Mouse (Mus musculus): Measurements from ENCODE around the gene Tmem164.
"Not testable (repeated sequence)": the region's sequence is repeated elsewhere in the genome, so short reads cannot be mapped to it uniquely, and the experiment has no call there.

Tmem164 gene

GRCm38 (mm10) chrX:142681056-142681615 lies at the start of gene Tmem164:
Gene Tmem164, plus strand, starts transcription at chrX:142681406.
- in situ Hi-C loops (cut with MboI, MseI) = no loop called here

GRCm38 (mm10) chrX:142632990-142633389 lies 48.2 kb upstream of the Tmem164 start:
- in situ Hi-C loops (cut with MboI, MseI) = not testable (repeated sequence)

DNA sequence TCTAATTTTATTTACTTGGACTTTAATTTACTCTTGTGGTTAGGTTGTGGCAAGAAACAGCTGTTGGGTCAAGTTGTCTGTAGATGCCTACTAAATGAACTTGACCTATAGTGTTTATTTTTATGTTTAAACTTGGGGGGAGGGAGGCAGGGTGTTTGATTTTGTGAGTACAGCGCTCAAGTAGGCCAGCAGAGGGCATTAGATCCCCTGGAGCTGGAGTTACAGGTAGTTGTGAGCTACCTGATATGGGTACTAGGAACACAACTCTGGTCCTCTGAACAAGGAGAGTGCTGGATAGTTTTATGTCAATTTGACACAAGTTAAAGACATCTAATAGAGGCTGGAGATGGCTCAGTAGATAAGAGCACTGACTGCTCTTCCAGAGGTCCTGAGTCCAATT lies 34.0 kb upstream of the Tmem164 start:
- in situ Hi-C loops (cut with MboI, MseI) = no loop called here

DNA sequence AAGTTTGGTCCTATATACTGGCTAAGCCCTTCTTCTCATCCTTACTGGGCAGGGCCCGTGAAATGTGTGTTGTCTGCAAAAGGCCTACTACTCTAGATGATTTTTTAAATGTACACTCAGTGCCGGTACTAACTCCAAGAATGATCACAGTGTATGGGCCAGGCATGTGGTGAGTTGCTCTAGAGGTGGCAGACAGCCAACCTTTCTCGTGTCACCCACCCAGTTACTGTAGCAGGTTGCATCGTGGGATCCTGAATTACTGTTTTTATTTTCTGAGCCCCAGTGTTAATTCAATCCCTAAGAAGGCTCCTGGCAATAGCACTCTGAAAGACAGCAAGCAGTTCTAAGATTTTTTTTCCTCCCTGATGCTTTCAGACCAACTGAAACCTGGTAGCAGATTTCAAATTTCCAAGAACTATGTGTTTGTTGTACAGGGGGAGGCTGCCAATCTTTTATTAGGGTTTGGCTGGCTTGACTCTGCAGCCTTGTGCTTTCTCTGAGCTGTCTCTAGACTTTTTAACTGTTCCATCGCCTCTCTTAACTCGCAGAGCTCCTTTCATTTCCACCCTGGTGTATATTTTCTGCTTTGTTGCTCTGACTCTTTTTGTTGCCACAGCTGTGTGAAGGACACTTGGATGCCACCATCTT lies 31.0 kb upstream of the Tmem164 start:
- in situ Hi-C loops (cut with MboI, MseI) = no loop called here

- in situ Hi-C loops (cut with MboI, MseI) = no loop called here
Measured at GRCm38 (mm10) chrX:142664704-142665422, 16.3 kb upstream of the Tmem164 start.

- in situ Hi-C loops (cut with MboI, MseI) = no loop called here
Measured at GRCm38 (mm10) chrX:142665423-142665805, 15.8 kb upstream of the Tmem164 start.

GRCm38 (mm10) chrX:142669312-142670091 lies 11.7 kb upstream of the Tmem164 start:
- in situ Hi-C loops (cut with MboI, MseI) = no loop called here

DNA sequence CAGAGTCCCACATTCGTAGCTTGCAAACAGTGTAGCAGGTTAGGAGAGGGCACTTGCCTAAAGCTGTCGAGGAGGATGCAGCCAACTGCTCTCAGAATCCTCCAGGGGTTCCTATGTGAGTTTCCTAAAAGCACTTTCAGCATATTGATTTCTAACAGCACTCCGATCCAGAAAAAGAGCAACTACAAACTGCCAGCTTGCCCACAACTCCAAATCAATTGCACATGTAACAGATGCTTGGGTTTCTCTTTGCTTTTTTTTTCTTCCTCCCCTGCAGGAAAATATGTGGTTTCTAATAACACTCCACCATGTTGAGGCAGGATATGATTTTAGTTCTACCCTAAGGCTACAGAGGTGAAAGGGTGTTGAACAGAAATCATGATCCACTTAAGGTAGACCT lies 11.1 kb upstream of the Tmem164 start:
- in situ Hi-C loops (cut with MboI, MseI) = no loop called here

DNA sequence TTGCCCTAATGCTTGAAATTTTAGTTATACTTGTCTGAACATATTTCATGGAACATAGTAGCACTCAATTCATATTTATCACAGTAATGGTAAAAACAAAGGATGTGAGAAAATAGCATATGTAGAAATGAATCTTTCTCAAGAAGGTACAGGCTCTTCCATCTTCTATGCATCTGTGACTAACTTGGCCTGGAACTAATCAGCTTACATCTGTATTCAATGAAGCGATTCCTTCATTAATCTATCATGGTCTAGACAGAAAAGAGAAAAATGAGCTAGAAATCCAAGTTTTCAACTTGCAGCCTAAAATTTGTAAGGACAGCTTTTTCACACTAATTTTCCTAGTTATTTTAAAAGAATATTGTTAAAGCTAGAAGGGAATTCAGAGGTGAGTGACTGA lies 10.1 kb upstream of the Tmem164 start:
- in situ Hi-C loops (cut with MboI, MseI) = no loop called here

DNA sequence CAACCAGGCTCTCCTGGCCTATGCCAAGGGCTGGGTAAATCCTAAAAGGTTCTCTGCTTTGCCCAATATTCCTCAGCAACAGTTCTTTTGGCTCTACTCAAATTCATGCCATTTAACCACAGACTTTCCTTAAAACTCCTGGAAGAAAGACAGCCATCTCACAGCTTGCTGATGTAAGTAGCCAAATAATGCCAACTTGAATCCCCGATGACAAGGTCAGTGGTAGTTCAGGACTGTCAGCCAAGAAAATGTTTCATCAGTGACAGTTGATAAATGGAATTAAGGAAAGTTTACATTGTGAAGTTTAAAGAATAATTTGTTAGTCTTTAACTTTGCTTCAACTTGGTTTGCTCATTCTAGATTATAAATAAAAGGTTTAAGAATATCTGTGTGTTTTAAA lies 8.5 kb upstream of the Tmem164 start:
- in situ Hi-C loops (cut with MboI, MseI) = no loop called here

DNA sequence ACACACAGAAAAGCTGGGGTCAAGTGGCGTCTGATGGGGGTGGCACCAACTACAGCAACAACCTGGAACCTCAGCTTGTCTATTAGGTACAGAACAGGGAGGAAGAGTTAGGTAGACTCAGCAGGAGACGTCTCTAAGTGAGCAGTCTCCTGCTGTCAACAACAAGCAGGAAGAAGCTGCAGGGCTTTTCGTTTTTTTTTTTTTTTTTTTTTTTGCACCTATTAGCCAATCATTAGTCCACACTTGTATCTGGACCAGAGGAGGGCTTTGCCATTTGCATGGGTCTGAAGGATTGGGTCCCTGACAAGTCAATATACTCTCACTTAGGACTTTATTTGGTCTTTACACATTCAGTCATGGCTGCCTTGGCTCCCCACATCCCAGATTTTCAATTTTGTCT lies 4.0 kb upstream of the Tmem164 start:
- in situ Hi-C loops (cut with MboI, MseI) = loop anchor here (5.0 kb wide), 1 partner anchor 285 kb away; the partner anchor contains the start of gene Acsl4

DNA sequence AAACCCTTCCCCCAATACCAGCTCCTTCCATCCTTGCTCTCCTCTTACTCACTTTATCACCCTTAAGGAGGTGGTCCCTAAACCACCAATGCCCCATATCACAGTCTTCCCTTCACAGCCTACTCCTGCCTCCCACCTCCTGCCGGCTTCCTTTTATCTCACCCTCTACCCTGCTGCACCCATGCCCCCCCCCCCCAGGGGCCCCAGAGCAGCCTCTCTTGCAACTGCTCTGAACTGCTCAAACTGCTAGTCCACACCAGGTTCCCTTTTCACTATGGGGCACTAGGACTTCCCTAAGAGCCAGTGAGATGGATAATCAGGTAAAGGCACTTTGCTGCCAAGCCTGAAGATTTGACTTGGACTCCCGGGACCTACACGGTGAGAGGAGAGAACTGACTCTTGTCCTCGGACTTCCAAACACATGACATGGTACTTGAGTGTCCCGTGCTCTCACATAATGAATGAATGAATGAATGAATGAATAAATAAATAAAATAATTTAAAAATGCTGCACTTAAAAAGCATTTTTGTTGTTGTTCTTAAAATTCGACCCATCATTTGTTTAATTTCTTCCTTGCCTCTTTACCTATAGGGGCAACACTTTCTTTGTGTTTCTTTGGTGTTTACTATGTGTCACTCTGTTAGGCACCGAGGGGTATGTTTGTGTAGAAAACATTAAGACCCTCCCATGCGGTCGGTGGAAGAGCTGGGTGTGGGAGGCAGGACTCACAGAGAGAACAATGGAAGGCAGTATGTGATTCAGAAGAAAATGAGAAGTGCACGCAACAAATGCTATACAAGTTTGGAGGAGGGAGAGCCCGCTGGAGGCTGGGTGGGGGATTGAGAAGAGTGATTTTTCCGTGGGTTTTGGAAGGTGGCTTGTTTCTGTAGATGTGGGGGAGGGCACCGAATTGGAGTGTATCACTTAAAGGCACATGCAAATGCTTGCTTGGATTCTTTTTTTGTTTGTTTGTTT lies 2.4 kb upstream of the Tmem164 start:
- in situ Hi-C loops (cut with MboI, MseI) = loop anchor here (5.0 kb wide), 1 partner anchor 286 kb away; the partner anchor contains the start of gene Acsl4

GRCm38 (mm10) chrX:142679502-142680250 lies 1.5 kb upstream of the Tmem164 start:
- in situ Hi-C loops (cut with MboI, MseI) = loop anchor here (5.0 kb wide), 1 partner anchor 287 kb away; the partner anchor contains the start of gene Acsl4

- in situ Hi-C loops (cut with MboI, MseI) = no loop called here
Measured at GRCm38 (mm10) chrX:142680391-142681055, 683 bp upstream of the Tmem164 start.

- in situ Hi-C loops (cut with MboI, MseI) = no loop called here
Measured at GRCm38 (mm10) chrX:142681616-142682141, 473 bp downstream of the Tmem164 start.

DNA sequence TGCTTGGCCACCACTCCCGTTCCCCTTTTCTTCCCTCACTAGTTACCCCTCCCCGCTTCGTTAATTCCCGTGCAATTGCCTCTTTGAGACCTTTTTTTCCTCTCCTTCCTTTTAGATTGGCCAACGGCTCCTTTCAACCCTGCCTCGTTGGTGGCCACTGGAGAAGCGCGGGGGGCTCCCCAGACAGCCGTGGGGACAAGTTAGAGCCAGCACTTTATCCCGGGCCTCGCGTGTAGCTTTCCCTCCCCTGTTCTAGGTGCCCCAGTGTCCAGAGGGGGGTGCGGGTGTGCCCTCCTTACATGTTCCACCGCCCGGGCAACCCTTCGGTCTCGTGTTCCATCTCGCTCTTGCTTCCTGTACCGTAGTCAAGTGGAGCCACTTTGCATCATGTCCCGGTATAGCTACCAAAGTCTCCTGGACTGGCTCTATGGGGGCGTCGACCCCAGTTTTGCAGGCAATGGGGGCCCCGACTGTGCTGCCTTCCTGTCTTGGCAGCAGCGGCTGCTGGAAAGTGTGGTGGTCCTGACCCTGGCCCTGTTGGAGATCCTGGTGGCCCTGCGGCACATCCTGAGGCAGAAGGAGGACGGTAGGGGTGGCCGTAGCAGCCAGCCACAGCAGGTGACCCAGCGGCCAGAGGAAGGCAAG lies 1.1 kb downstream of the Tmem164 start:
- in situ Hi-C loops (cut with MboI, MseI) = no loop called here

DNA sequence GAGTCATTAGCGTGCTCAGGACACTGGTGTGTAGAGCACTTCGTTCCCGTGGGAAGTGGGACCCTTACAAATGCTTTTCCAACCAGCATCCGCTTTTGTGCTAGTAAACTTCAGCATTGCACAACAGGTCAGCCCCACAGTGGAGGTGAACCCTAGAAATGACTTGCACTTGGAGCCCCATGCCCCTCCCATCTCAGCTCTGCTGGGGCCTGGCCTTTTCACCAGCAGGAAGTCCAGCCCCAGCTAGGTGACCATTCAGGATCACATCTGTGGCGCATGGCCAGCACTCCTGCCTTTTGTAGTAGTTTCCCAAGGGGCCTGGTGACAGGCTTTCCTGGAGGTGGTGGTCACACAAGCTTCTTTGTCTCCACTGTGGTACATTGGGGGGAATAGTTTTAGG lies 1.8 kb downstream of the Tmem164 start:
- in situ Hi-C loops (cut with MboI, MseI) = no loop called here

DNA sequence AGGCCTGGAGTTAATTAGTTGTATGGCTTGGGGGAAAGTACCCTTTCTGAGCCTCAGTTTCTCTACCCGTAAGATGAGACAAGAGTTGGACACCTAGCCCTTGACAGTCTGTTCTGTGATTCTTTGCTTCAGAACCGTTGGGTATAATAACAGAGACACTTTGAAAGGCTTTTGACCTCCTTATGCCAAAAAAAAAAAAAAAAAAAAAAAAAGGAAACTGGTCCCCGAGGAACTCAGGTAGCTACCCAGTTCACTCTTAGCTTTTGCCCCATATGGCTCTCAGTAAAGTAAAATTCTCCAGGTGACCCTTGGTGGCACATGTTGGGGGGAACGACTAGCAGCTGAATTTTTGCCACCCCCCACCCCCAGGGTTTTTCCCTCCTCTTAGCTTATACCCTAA lies 3.5 kb downstream of the Tmem164 start:
- in situ Hi-C loops (cut with MboI, MseI) = no loop called here

GRCm38 (mm10) chrX:142685676-142686075 lies 4.5 kb downstream of the Tmem164 start:
- in situ Hi-C loops (cut with MboI, MseI) = no loop called here

Measured in regulatory T cell (primary cell).